Mouse (Mus musculus) lung, adult 2 months (tissue): ENCODE measurements around the gene Strap.

ENCODE experiments used
- CTCF ChIP-seq: fragments of 200-500 bp; IDR thresholded peaks from 2 replicates; pipeline ENCODE4 v1.5.1; 2011; ENCODE audit warnings: mild to moderate bottlenecking, low read length, control low read depth; ENCODE audit not compliant: insufficient read depth
- POLR2A ChIP-seq: fragments of 200-500 bp; IDR thresholded peaks from 2 replicates; pipeline ENCODE4 v1.6.1; 2011; ENCODE audit warnings: low read depth, mild to moderate bottlenecking, control low read depth, low read length, borderline replicate concordance; ENCODE audit errors: extremely low read depth

DNA sequence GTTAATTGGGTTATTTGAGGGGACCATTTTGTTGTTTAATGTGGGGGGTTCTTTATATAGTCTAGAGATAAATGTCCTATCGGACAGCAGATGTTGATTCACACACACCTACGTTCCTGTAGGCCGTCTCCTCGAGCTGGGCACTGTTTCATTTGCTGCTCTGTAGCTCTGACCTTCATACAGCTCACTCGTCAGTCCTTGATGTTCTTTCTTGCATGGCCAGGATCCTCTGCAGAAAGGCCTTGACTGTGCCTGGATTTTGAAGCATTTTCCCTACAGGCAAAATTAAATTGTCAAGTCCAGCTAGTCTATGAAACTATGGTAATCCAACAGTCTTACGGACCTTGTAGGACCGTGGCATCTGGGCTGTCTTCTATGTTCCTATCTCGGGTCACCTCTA lies 39.8 kb upstream of the Strap start:
- TF ChIP-seq CTCF (no peak), POLR2A (no peak)
